Mouse (Mus musculus): ENCODE data around the gene Dlgap4. TPM values are rescaled to one million over a fixed set of nuclear protein-coding genes. Genes with fewer than 3 reads are reported as not detected.
"Not testable (repeated sequence)": the region's sequence is repeated elsewhere in the genome, so short reads cannot be mapped to it uniquely, and the experiment has no call there.

Gene Dlgap4
- polyA plus RNA-seq, 1 experiment, result 67.0 TPM

DNA sequence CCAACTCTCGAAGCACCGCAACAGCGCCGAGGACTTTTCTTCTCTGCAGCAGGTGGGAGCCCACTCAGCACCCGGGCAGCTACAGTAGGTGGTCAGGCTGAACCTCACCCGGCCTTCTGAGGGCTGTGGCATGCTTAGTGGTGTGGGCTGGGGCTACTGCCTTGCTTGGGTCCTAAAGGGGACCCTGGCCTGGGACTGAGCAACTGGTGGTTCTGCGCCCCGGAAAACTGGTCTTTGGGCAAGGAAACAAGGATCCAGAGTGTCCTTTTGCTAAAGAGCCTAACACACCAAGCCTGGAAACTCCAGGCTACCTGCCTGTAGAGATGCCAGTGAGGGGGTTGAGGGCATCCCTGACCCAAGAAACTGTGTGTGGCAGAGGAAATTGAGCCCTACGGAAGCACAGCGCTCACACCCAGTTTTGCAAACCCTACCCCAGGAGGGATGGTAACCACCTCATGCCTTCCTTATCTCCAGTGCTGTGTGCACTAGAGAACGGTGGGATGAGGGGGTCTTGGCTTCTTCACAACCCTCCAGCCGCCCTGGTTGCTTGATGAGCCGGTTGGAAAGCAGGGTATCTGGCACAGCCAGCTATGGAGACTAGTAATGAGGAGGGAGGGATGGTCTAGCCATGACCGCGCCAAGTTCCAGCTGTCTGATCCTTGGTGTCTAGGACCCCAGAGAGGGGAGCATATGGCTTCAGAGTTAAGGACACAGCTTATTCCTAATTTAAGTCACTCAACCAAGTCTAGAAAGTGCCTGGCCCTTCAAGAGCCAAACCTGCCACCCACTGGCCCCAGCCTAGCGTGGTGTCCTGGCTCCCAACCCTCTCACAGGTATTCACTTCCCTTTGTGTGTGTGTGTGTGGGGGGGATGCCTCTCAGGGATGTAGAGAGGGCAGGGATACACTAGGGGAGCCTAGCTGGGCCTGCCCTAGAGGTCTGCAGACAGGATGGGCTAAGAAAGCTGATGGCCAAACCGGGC lies 162.2 kb downstream of the Dlgap4 start:
- no peak for DNase-seq (ENCODE audit: low spot score)

DNA sequence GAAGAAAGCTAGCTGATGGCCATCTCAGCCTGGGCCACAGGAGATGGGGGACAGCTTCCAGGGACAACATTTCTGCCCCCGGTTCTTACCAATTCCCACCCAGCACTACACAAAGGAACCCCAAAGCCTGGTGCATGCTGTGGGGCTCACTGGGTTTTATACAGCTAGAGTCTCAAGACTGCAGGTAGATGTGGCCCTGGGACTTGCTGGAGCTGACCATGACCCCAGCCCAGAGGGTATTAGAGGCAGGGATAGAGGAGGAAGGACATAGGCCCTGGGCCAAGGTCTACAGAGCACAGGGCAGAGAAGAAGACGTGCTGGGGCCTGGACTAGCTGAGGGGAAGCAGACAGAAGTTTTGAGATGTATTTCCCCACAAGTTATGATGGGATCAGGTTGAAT lies 163.4 kb downstream of the Dlgap4 start:
- no peak for DNase-seq (ENCODE audit: low spot score)

DNA sequence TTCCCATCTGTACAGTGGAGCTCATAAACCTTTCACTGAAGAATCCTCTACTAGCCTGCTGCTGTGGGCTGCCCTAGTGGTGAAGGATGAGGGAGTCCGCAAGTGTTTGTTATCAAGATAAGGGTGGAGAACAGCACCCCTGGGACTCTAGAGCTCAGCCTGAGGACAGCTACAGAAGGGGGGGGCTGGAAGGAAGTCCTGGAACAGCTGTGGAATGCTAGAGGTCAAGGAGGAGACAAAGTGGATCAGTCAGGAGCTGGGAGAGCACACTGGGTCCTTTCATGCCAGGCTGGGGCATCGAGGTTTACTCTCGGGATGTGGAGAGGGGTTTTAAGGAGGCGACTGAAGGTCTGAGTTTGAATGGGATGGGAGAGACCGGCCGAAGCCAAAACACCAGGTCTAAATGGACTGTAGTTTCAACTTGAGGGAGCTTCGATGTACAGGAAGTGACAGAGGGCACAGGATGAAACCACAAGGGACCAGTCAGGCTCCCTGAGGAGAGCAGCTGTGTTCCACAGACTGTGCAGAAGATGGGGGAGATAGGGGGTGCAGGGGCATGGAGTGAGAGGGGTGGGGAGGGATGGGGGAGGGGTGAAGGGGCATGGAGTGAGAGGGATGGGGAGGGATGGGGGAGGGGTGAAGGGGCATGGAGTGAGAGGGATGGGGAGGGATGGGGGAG lies 164.0 kb downstream of the Dlgap4 start:
- DNase-seq (ENCODE audit: low spot score), result no peak

DNA sequence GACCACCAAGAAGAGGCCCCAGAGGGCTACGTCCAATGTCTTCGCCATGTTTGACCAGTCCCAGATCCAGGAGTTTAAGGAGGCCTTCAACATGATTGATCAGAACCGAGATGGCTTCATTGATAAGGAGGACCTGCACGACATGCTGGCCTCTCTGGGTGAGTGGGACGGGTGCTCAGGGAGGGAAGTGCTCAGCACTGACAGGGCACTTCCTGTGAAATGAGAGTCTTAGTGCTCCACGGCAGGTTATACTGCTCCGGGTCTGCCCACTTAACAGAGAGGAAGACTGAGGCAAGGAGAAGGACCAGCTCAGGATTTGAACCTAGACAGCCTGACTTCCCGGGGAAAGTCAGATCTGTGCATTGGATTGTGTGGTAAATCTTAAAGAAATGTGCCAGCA lies 165.1 kb downstream of the Dlgap4 start:
- DNase-seq (ENCODE audit: low spot score), result no peak

DNA sequence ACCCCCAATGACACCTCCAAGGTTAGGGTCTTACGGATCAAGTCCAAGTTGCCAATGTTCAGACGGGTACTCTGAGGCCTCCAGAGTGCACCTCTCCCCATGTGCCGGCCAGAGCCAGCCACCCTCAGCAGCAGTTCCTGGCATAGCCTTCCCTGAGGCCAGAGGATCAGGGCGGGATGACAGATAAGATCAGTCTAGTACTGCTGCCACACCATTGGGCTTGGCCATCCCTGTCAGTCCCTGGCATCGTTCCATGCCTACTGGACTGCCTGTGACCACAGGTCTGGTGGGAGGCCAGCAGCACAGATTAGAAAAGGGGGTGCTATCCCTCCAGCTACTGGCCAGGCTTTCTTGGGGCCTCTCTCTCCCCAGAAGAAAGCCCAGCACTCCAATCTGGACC lies 165.5 kb downstream of the Dlgap4 start:
- no peak for DNase-seq (ENCODE audit: low spot score)

DNA sequence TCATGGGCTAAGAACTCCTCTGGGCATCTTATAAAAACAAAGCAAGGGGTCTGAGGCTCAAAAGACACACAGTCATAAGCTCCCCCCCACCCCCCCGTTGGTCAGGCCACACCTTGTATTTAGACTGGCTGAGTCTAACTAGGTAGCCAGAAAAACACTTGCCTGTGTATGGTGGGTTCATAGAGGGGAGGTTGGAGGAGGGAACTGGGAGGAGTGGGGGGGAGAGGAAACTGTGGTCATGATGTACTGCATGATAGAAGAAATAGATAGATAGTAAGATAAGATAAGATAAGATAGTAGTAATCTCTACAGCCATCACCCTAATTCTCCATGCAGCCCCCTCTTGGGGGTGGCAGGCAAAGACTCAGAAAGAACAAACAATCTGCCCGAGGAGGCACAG lies 166.0 kb downstream of the Dlgap4 start:
- no peak for DNase-seq (ENCODE audit: low spot score)

DNA sequence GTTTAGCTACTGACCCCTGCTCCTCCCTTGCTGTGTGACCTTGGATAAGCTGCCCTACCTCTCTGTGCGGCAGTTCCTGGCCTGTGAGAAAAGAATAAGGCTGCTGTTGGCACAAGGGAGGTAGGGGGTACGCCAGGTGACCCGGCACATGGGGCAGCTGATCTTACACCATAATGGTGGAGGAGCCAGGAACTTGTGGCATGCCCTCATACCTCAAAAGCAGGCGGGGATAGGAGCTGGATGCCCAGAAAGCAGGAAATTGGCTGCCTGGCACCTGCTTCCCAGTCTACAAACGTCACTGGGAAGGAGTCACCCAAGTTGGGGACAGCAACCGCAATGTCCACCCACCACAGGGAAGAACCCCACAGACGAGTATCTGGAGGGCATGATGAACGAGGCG lies 166.6 kb downstream of the Dlgap4 start:
- no peak for DNase-seq (ENCODE audit: low spot score)

DNA sequence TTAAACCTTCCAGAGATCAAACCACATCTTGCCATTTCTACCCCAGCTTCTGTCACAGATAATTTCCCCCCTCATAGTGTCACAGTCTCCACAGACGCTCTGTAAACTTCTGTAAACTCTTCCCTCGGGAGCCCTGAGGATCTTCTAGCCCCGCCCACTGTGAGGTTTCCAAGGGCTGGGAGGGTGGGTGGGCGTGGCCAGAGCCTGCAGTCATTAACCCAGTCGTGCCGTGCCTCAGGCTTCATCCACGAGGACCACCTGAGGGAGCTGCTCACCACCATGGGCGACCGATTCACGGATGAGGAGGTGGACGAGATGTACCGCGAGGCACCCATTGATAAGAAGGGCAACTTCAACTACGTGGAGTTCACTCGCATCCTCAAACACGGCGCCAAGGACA lies 167.2 kb downstream of the Dlgap4 start:
- DNase-seq (ENCODE audit: low spot score), result no peak

DNA sequence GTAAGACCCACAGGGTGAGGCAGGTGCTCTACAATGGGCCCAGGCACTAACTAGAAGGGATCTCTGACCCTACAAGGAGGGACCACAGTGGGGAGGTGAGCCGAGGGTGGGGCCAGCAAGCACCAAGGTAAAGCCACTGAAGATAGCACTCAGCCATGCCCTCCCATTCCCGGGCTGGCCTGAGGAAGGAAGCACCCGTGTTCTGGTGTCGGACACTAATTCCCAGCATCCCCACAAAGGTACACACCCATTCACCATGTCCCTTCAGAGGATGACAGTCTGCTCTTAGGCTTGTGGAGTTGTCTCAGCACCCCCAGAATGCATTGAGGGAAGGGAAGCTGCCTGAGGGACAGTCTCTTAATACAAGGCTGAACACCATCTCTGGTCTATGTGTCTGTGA lies 167.8 kb downstream of the Dlgap4 start:
- DNase-seq (ENCODE audit: low spot score), result no peak

DNA sequence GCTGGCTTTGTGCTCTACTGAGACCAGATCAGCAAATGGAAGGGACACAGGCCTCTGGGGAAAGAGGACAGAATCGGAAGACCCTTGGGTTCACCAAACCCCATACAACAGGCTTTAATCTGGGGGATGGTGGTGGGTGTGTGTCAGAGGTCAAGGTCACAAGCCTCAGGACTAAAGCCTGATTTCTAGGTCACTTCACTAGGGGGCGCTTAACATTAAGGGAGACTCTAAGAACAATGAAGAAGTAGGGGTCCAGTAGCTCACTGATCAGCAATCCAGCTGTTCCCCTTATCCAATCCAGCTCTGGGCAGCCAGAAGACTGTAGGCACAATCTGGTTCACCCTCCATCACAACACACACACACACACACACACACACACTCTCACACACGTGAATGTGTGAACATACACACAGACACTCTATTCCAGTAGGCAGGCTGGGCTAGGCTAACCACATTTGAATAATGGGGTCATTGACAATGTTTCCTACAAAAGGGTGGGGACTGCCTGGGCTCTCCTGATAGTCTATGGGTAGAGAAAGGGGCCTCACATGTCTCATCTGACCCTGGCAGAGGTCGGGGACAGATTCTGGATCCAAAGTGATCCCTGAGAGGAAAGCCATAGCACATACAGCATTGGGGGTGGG lies 168.5 kb downstream of the Dlgap4 start:
- DNase-seq (ENCODE audit: low spot score), result no peak

DNA sequence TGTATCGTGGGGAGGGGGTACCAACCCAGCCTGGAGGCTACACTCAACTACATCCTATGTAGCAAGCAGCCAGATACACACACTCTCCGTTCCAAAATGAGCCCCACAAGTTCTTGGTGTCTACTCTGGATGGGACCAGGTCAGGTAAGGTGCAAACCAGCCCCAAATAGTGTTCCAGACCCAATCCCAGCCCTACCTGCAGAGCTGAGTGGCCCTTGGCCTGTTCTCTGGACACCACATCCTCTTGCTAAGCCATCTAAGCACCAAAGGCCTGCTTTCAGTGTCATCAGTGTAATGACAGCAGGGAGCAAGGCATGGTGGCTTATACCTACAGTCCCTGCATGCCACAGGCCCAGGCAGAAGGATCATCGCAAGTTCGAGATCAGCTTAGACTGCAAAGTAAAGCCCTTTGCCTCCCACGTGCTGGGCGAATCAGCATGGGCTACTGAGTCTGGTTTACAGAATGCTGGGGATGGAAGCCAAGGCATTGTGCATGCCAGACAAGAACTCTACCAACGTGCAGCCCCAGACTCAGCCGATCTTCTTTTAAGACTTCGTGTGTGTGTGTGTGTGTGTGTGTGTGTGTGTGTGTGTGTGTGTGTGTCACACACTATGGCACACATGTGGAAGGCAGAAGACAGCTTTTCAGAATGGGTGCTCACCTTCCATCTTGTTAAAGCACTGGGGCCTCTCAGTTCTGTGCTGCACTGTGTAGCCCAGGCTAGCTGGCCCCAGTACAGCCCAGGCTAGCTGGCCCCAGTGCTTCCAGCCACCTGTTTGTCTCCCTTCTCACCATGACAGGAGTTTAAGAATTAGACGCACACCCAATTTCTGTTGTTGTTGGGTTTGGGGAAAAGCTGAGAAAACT lies 169.2 kb downstream of the Dlgap4 start:
- DNase-seq (ENCODE audit: low spot score), result no peak

DNA sequence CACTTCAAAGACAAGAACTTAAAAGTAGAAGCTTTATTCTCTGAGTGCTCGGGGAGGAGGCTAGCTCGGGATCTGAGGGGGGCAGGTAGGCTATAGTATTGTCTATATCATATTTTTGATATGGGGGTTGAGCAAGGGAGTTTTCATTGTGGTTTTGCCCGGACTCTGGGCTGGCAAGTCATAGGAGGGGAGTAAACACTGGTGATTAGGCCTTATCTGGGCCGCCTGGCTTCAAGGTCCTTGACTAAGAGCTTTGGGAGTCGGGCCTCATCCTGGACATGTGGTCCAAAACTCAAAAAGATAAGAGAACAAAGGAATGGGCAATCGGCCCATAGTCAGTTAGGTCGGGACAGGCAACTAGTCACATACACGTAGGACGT lies 169.8 kb downstream of the Dlgap4 start:
- DNase-seq (ENCODE audit: low spot score), result no peak

DNA sequence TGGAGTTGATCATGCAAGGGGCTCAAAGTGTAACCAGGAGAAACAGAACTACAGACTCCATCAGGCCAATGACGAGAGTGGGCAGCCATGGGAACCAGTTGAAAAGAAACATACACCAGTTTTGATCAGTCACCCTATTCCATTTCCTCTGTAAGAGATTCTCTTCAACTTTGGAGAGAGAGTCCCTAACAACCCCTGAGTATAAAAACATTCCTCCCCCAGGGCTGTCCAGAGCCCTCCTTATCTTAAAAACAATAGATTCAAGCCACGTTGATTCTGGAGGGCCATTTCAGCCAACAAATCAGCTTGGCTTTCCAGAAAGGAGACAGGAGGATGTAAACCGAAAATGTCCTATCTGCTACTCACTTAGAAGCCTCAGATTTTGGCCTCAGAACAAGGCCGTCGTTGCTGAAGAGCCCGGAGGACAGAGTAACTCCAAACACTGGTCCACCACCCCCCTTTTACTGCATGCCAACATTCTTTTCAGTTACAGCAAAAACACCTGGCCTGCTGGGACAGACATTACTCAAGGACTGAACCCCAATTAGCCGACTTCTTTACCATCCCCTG lies 170.6 kb downstream of the Dlgap4 start:
- DNase-seq (ENCODE audit: low spot score), result no peak

DNA sequence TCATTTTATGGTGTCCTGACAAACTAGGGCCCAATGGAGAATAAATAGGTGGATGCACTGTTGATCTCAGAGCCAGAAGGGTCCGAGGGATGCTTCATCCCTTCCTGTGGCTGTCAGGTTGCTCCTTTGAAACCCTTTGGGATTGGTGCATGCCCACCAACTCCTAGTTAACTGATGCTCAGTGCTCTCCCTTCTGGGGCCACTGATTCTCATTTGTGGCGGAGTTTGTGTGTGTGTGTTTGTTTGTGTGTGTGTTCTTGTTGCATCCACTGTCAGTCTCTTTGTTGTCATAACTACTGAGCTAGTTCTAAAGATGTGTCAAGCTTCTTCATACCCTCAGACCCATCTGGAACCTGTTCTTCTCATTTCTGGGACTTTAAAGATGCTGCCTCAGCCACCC lies 171.4 kb downstream of the Dlgap4 start:
- DNase-seq (ENCODE audit: low spot score), result no peak

DNA sequence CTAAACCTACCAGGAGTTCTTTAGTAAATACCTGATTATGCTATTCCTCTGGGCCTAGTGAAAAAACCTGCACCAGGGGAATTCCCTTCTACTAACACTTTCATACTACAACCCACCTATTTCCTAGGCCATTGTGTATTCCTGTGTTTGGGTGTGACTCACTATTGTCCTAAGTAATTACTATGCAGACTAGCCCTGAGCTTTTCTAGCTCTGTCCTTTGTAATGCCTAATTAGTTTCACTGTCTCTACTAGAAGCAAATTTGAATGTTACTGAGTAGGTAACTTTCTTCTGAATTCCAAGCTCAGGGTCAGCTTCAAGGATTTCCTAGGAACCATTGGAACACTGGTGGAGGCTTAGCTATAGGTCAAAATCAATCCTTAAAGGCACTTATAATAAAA lies 172.9 kb downstream of the Dlgap4 start:
- not testable (repeated sequence) for DNase-seq (ENCODE audit: low spot score)

DNA sequence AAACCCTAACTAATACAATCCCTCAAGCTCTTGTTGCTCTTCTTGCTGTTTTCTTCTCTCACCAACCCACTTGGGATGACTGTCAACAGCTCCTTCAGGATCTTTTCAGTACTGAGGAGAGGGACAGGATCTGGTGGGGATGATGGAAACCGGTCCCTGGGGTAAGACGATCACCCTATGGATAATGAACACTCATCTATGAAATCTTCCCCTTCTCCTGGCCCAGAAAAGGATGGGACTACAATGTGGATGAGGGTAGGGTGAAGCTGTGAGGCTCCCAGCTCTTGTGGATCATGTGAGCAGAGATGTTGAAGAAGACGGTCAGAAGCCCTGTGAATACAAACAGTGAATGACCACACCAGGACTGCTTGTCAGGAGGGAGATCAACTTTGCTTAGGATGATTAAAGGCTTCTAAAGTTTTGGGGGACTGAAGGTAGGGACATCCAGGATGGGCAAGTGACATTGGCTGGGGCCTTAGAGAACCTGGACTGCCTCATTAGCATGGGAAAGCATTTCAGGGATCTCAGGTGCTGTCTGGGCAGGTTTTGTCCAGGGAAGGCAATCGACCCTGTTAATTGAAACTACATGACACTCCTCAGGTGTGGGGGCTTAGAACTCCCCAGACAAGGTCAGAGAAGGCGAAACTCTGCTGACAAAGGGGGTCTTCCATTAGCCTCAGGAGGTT lies 173.7 kb downstream of the Dlgap4 start:
- DNase-seq (ENCODE audit: low spot score), result no peak

DNA sequence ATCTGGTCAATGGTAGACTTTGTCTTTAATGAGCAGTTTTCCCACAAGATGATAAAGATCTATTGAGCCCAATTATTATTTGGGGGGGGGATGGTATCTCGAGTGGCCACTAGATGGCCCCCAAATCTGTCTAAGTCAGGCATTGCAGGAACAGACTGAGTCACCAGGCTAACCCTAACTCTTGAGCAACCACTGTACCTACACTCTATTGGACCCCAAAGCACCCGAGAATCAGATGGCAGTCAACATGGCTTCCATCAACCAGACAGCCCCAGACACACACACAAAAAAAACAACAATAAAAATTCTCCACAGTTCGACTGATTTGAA lies 174.2 kb downstream of the Dlgap4 start:
- DNase-seq (ENCODE audit: low spot score), result no peak

DNA sequence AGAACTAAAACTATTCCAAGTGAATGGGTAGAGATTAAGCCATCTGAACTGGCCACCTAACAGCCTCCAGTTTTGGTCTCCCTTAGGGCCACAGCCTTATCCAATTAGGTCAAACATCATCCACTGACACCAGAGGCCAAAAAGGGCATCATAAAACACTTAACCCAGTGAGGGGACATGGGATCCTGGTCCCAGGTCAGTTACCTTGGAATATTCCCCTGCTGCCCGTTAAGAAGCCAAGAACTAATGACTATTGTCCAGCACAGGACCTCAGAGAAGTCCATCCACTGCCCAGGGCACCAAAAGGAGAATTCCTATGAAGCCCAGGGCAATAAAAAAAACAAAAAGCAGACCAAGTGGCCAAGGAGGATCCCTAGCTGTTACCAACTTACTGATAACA lies 175.3 kb downstream of the Dlgap4 start:
- no peak for DNase-seq (ENCODE audit: low spot score)

DNA sequence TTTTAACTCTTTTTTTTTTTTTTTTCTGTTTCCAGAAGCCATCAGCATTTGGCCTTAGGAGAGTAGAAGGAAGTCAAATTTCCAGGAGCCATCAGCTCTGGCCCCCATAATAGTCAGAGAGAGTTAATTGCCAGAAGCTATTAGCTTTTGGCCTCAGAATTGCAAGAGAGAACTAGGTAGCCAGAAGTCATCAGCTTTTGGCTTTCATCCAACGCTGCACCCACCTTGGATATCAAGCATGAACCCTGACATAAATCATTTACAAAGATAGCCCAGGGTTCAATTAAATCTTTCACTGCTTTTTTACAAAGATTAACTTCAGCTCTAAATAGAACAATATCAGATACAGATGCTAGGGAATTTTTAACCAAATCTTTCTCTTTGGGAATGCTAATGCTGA lies 185.0 kb downstream of the Dlgap4 start:
- no peak for DNase-seq (ENCODE audit: low spot score)

DNA sequence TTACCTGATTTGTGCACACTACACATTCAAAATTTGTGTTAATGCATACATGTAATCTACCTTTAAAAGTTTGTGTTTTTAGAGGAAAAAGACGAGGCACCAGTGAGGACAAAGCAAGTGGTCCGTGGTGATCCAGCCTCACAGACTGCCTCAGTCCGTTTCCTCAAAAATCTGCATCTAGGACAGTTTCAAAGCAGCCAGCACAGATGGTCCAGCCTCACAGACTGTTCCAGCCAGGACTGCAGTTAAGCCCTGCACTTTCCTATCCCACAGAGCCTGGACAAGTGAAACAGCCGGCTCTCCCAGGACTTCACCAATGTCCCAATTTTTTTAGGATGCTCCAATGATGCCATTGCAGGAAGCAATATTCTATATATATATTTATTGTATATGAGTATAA lies 187.5 kb downstream of the Dlgap4 start:
- DNase-seq (ENCODE audit: low spot score), result no peak

DNA sequence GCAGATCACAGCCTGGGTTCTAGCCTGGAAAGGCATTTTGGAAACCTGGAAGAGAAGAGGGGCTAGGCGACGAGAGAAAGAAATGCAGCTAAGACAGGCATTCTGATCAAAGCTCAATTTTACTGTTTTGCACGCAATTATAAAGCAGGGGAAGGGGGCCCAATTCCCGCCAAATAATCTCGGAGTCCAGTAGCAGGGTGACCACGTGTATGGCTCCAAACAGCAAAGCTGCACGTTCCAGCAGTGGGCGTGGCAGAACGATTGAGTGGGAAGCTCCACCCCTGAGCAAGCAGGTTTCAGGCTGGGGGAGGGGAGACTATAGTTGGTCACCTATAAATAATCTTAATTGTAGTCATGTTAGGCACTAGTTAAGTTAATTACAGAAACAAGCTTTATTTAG lies 188.6 kb downstream of the Dlgap4 start:
- DNase-seq (ENCODE audit: low spot score), result not testable (repeated sequence)

All from urinary bladder, adult 2 months (tissue).